Comparison of ENCODE assay signal across 9 mouse cellular contexts in the genomic region with DNA sequence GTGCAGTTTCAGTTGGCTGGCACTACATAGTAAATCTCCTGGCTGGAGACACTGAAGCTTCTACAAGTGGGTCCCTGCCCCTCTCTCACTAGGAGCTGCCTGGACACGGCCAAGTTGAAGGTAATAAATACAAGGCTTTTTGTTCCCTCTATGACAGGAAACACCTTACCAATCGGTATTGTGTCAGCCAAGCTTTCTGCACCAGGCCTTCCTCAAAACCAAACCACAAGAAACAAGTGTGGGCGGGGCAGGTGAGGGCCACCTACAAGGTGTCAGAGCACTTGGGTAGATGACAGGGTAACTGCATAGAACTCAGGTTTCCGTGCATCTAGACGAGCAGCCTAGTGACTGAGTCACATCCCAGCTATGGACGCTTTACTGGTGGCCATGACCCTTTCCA. TPM values are rescaled to one million over a fixed set of nuclear protein-coding genes. Genes with fewer than 3 reads are reported as not detected.
DNase-seq lines count a peak whose midpoint lies in the region; ATAC-seq and TF ChIP-seq lines count a peak whose summit lies in the region.
"Had no signal": no experiment of that assay in that cellular context is flagged by ENCODE, and none has a peak within 500 bp of the region (broad histone marks: within the 10 kb centered on the region; RNA-seq: fewer than 3 reads in every experiment).

No protein-coding gene starts in this region.

- peaks cover 42% of the 10 kb centered on the region for H3K36me3 ChIP-seq in stomach, embryonic 16.5 days (ENCODE audit: control insufficient read depth, insufficient read depth, low read length)
- H3K36me3 ChIP-seq in stomach, postnatal 0 days (ENCODE audit: control insufficient read depth, insufficient read depth, low read length) = peaks cover 30% of the 10 kb centered on the region
- H3K36me3 ChIP-seq in hindbrain, embryonic 13.5 days = peaks cover 65% of the 10 kb centered on the region

- no peak overlapping the region for H3K4me3 ChIP-seq in stomach, embryonic 16.5 days (replicated peaks; ENCODE audit: low read length)
- H3K4me3 ChIP-seq in stomach, postnatal 0 days (ENCODE audit: low read depth, low read length) = no peak overlapping the region
- H3K4me3 ChIP-seq in layer of hippocampus, adult 2 months = no peak overlapping the region
- no peak overlapping the region for H3K4me3 ChIP-seq in hindbrain, embryonic 13.5 days

- DNase-seq in adrenal gland, postnatal 14 days = peak; percentile 22
- DNase-seq in adrenal gland, adult 18-20 months (ENCODE audit: low spot score in 2 of 2) = no peak
- no peak for DNase-seq in stomach, postnatal 0 days (ENCODE audit: low spot score)
- peak; percentile 27 for DNase-seq in skeletal muscle tissue, adult 2 months (ENCODE audit: low read depth, low spot score)
- peak; percentile 74 for DNase-seq in thymus, postnatal 4 days
- no peak for DNase-seq in layer of hippocampus, adult 2 months (ENCODE audit: low spot score in 2 of 2)

- no peak overlapping the region for H3K4me2 ChIP-seq in stomach, embryonic 16.5 days (ENCODE audit: low read depth, low read length)
- no peak overlapping the region for H3K4me2 ChIP-seq in stomach, postnatal 0 days (replicated peaks; ENCODE audit: low read depth)
- no peak overlapping the region for H3K4me2 ChIP-seq in hindbrain, embryonic 13.5 days

- 72% methylated on average over 6 of the region's 6 CpGs for WGBS in stomach, embryonic 16.5 days
- WGBS in stomach, postnatal 0 days = 62% methylated on average over 6 of the region's 6 CpGs
- 89% methylated on average over 6 of the region's 6 CpGs for WGBS in hindbrain, embryonic 13.5 days

- H3K27ac ChIP-seq in stomach, embryonic 16.5 days (ENCODE audit: low read length) = peak overlapping the region; percentile 9; the same call in 1 of the 2 replicates
- no peak overlapping the region for H3K27ac ChIP-seq in stomach, postnatal 0 days (replicated peaks)
- no peak overlapping the region for H3K27ac ChIP-seq in layer of hippocampus, adult 2 months
- no peak overlapping the region for H3K27ac ChIP-seq in hindbrain, embryonic 13.5 days

- no peaks in the 10 kb centered on the region for H3K9me3 ChIP-seq in stomach, embryonic 16.5 days (replicated peaks; ENCODE audit: control insufficient read depth, low read length)
- H3K9me3 ChIP-seq in stomach, postnatal 0 days (ENCODE audit: control insufficient read depth, low read length) = no peaks in the 10 kb centered on the region
- H3K9me3 ChIP-seq in hindbrain, embryonic 13.5 days = no peaks in the 10 kb centered on the region

- H3K4me1 ChIP-seq in stomach, embryonic 16.5 days (ENCODE audit: control insufficient read depth, insufficient read depth, low read length) = peaks cover 29% of the 10 kb centered on the region
- H3K4me1 ChIP-seq in stomach, postnatal 0 days (replicated peaks; ENCODE audit: control insufficient read depth, insufficient read depth) = no peaks in the 10 kb centered on the region; the same call in 1 of the 2 replicates
- H3K4me1 ChIP-seq in hindbrain, embryonic 13.5 days (replicated peaks) = peaks cover 35% of the 10 kb centered on the region

- ATAC-seq in stomach, embryonic 16.5 days (ENCODE audit: insufficient read depth, low FRiP score) = no peak
- ATAC-seq in stomach, postnatal 0 days (ENCODE audit: low FRiP score, low TSS enrichment) = no peak; the same call in 1 of the 2 replicates
- no peak for ATAC-seq in hindbrain, embryonic 13.5 days (ENCODE audit: low FRiP score)
- ATAC-seq: forebrain, embryonic 16.5 days had no signal

- H3K9ac ChIP-seq in stomach, embryonic 16.5 days (ENCODE audit: low read length) = no peak overlapping the region
- no peak overlapping the region for H3K9ac ChIP-seq in stomach, postnatal 0 days (ENCODE audit: low read length)
- no peak overlapping the region for H3K9ac ChIP-seq in hindbrain, embryonic 13.5 days

- no peaks in the 10 kb centered on the region for H3K27me3 ChIP-seq in stomach, embryonic 16.5 days (ENCODE audit: control insufficient read depth, insufficient read depth, low read length)
- no peaks in the 10 kb centered on the region for H3K27me3 ChIP-seq in stomach, postnatal 0 days (ENCODE audit: control insufficient read depth, insufficient read depth, low read length)
- H3K27me3 ChIP-seq in hindbrain, embryonic 13.5 days = no peaks in the 10 kb centered on the region

- no peak for TF ChIP-seq EP300 in stomach, postnatal 0 days (optimal IDR thresholded peaks at IDR 0.05)

- TF ChIP-seq CTCF in stomach, postnatal 0 days (IDR thresholded peaks at IDR 0.05; ENCODE audit: low read depth) = no peak
- no peak for TF ChIP-seq CTCF in layer of hippocampus, adult 2 months (conservative IDR thresholded peaks at IDR 0.05)

RNA-seq across cellular contexts. Expression of a gene that starts 7.4 kb away (rescaled TPM):
- total RNA-seq in adrenal gland, postnatal 14 days (2021) = 8.1 and 12.4 TPM in 2 replicates
- 10 to 100 TPM; 10.0 to 12.1 TPM for total RNA-seq in adrenal gland, adult 18-20 months (2021)
- polyA plus RNA-seq in stomach, embryonic 16.5 days (2015; fragmentation: Nextera tagmentation; extraction: Ambion mirVana) = 7.1 and 8.2 TPM in 2 replicates
- 2.2 and 2.4 TPM in 2 replicates for polyA plus RNA-seq in stomach, postnatal 0 days (2015; fragmentation: Nextera tagmentation; extraction: Ambion mirVana)
- 1 to 10 TPM; 7.2 to 9.0 TPM for total RNA-seq in layer of hippocampus, adult 2 months (2021)
- 2.3 and 3.5 TPM in 2 replicates for polyA plus RNA-seq in hindbrain, embryonic 13.5 days (2015; fragmentation: Nextera tagmentation; extraction: Ambion mirVana)

RNA-seq across cellular contexts. Expression of a gene that starts 53.0 kb away (rescaled TPM):
- total RNA-seq in adrenal gland, postnatal 14 days (2021) = 8.8 and 10.2 TPM in 2 replicates
- total RNA-seq in adrenal gland, adult 18-20 months (2021) = 1 to 10 TPM; 8.1 to 8.5 TPM
- 7.1 and 8.1 TPM in 2 replicates for polyA plus RNA-seq in stomach, embryonic 16.5 days (2015; fragmentation: Nextera tagmentation; extraction: Ambion mirVana)
- 3.2 and 3.7 TPM in 2 replicates for polyA plus RNA-seq in stomach, postnatal 0 days (2015; fragmentation: Nextera tagmentation; extraction: Ambion mirVana)
- 10 to 100 TPM; 15.4 to 17.6 TPM for total RNA-seq in layer of hippocampus, adult 2 months (2021)
- 12.8 and 14.1 TPM in 2 replicates for polyA plus RNA-seq in hindbrain, embryonic 13.5 days (2015; fragmentation: Nextera tagmentation; extraction: Ambion mirVana)

Comparison
In these comparisons a context has a peak if more than half of its experiments do, and no peak if none do; other contexts are left out.
1. DNase-seq: peak in adrenal gland, postnatal 14 days (single experiment), skeletal muscle tissue, adult 2 months (single experiment) and thymus, postnatal 4 days (single experiment); none in adrenal gland, adult 18-20 months (0 of 2), stomach, postnatal 0 days (single experiment) and layer of hippocampus, adult 2 months (0 of 2).